Mouse (Mus musculus) adipocyte (in vitro differentiated cells): ENCODE measurements at regions not wholly inside any gene's neighbourhood (a gene's known extent, or its start where the extent isn't known, plus 50 kb on each side); places are given as distances from the start of the nearest gene placed in this dataset.

ENCODE experiments used
- DNase-seq: peaks from one replicate; pipeline ENCODE4 v3.0.0-alpha.2; 2016; ENCODE audit warnings: low spot score

- no peak for DNase-seq
Measured at GRCm38 (mm10) chr2:61347451-61347850, 230.9 kb upstream of the Tank start.

DNA sequence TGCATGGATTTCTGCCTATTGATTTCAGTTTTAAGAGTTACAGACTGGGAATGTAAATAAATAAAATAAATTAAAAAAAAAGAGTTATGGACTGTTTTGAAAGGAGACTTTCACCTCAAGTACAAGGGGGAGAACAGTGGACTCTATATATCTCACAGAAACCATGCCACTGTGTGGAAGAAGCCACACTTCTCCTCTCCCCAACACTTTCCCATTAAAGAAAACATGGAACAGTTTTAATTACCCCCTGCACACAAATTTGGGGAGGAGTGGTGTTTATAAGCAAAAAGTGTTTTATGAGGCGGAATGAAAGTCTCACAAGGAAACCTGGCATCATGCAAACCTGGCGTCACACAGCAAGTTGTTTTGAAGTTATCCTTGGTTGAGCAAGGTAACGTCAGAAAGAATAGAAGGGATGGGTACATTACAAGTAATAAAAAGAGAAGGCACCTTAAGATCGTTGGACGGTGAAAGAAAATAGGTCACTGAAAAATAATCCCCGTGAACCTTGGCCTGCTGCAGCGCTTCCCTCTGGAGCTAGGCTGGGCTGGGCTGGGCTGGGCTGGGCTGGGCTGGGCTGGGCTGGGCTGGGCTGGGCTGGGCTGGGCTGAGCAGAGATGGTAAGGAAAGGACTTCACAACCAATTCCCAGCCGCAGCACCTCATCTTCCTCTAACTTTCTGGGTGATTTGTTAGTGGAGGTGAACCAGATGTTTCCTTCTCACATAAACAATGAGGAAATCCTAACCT lies 232.2 kb upstream of the Tank start:
- DNase-seq, result no peak

GRCm38 (mm10) chr2:61345311-61345710 lies 233.1 kb upstream of the Tank start:
- DNase-seq, result no peak

DNA sequence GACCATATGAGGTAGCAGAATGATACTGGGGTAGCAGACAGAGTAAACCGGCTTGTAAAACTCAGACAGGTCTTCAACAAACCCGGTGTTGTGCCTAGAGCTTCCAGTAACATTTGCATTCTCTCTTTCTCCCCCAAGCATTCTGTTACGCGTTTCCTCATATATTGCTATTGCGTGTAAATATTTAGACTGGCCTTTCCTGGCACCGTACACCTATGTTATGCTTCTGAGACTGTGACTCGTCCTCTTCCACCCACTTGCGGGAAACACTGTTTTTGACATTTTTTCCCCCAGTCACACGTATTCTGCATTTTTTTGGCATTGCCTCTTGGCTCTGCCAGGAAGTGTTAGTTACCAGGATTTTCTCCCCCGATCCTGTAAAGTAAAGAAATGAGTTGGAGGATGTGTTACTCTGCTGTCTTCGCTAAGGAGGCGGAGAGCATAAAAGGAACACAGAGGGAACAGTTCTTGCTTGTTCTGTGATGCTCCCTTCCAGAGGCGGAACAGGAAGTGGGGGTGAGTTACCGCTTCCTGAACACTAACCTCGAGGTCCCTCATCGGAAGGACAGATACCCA lies 233.7 kb upstream of the Tank start:
- no peak for DNase-seq

DNA sequence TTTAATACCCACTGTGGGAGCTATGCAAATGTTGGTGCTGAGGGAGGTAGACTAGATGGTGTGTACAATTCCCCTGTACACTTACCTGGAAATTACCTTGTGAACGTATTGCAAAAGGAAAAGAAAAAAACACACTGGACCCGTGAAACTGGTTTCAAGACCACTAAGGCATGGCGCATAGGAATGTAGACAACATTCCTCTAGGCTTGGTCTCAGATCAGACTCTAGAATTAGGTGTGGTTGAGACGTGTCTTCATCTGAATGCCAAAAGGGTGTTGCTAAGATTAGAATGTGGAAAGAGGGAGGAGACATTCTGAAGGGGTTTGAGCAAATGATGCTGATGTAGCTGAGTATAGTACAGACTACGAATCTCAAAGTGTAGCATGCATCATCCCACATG lies 237.1 kb upstream of the Tank start:
- DNase-seq, result no peak

- no peak for DNase-seq
Measured at GRCm38 (mm10) chr2:61319226-61319625, 259.2 kb upstream of the Tank start.

DNA sequence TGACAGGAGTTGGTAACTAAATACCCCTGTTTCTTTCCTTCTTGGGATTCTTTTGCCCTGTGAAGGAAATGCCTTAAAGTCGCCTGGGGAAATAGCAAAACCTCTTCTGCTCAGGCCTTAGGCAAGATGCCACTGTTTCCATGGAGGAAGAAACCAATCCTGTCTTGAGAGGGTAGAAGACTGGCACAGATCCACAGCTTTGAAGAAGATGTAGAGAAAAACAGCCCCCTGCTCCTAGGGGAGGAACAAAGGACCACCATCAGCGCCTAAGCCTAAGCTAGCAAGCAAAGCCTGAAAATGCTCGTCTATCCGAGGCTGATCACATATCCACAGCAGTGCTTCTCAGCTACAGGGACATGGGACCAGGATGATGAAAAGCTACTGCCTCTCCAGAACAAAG lies 268.0 kb upstream of the Tank start:
- no peak for DNase-seq

GRCm38 (mm10) chr2:61309219-61309618 lies 269.2 kb upstream of the Tank start:
- no peak for DNase-seq

DNA sequence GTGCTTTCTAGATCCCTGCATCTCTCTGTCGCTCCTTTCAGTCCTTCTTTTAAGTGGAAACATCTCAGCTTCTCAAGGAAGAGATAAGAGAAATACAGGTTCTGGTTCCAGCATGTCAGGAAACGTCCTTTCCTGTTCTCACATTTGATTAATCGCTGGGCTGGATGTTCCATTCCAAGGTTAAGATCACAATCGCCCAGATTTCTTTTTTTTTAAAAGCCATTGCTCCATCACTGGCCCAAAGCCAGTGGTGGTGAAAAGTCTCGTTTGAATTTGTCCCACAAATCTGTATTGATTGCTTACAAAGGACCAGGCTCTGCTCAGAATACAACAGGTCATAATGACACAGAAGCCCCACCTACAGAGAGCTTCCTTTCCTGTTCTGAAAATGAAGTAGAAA lies 281.2 kb upstream of the Tank start:
- DNase-seq, result peak; percentile 60

- DNase-seq, result peak; percentile 38
Measured at GRCm38 (mm10) chr2:61296606-61297005, 281.8 kb upstream of the Tank start.

- DNase-seq, result peak; percentile 86
Measured at GRCm38 (mm10) chr2:61295261-61295964, 283.0 kb upstream of the Tank start.

GRCm38 (mm10) chr2:61288246-61288645 lies 290.1 kb upstream of the Tank start:
- DNase-seq, result no peak

- DNase-seq, result no peak
Measured at GRCm38 (mm10) chr2:61284706-61285105, 293.7 kb upstream of the Tank start.

- DNase-seq, result peak; percentile 35
Measured at GRCm38 (mm10) chr2:61283829-61284601, 294.4 kb upstream of the Tank start.

GRCm38 (mm10) chr2:61272721-61273120 lies 305.7 kb upstream of the Tank start:
- DNase-seq, result no peak

- no peak for DNase-seq
Measured at GRCm38 (mm10) chr2:61267706-61268105, 304.7 kb upstream of the Rbms1 start.

DNA sequence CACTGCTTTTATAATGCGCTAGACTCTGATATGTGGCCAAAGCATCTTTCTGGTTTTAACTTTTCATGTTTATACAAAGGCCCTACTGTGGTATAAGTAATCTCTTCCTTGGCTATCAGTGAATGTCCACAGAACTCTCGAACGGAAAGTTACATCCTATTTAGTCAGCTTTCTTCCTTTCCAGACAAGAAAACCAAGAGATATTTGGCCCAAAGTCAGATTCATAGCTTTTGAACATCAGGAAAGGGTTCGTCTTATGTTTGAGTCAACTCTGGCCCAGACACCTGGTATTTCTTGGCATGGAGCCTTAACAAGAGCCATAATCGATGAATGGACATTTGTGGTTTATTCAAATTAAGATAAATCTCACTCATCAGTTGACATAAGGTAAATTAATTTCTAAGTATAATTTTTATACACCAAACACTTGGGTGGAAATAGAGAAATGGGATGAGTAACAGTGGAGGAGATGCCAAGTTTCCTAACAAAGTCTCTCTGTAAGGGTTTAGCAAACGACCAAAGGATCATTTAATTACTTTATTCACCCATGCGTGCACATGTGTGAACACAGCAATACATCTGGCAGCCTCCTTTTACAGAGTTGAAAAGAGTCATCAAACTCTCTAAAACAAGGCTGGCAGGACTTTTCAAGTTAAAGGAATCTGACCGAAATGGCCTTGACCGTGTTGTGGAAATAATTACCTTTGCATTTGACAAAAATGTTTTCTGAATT lies 287.2 kb upstream of the Rbms1 start:
- no peak for DNase-seq

GRCm38 (mm10) chr2:61247956-61248355 lies 285.0 kb upstream of the Rbms1 start:
- no peak for DNase-seq

- no peak for DNase-seq
Measured at GRCm38 (mm10) chr2:61247336-61247735, 284.3 kb upstream of the Rbms1 start.

DNA sequence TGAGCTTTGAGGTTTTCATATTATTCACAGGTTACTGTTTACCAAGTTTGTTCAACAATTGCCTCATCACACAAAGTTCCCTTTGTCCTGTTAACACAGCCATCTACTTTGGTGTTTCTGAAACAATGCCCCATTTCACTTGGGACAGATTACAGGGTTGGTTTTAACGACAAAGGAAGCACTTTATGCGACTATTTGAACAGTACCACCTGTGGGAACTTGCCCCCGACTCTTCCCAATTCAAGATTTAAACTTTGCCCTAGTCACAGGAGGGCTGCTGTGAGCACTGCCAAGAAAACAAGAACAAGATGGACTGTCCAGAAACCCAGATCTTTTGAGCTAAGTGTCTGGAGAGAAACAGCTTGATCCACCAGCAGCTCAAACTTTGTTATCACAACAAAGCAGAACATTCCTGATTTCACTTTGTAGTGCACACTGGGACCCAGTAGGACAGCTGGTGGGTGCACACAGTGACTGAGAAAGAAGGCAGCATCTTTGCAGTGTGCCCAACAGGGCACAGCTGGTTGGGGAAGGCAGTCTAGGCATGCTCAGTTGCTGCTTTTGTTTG lies 283.8 kb upstream of the Rbms1 start:
- no peak for DNase-seq

- DNase-seq, result no peak
Measured at GRCm38 (mm10) chr2:61245526-61245925, 282.5 kb upstream of the Rbms1 start.
